Mouse (Mus musculus) lung, embryonic 16.5 days (tissue): Measurements from ENCODE around the gene Mcf2l. TPM values are rescaled to one million over a fixed set of nuclear protein-coding genes. Genes with fewer than 3 reads are reported as not detected.
A peak's percentile ranks its signal among the peaks of the same experiment; 100 is the strongest.

ENCODE experiments used
- ATAC-seq: fragments of 200-750 bp; cut with Nextera tagmentation; 2 replicates; pipeline ENCODE4 v1.8.0; 2017; ENCODE audit warnings: low read depth, mild to moderate bottlenecking, moderate library complexity
- H3K27ac ChIP-seq: fragments of 300-500 bp; sonication (generic); 2 replicates; pipeline ENCODE4 v1.5.1; 2014; ENCODE audit warnings: mild to moderate bottlenecking, control low read depth, low read length
- H3K27me3 ChIP-seq: fragments of 300-500 bp; sonication (generic); 2 replicates; pipeline ENCODE4 v1.6.1; 2014; ENCODE audit warnings: low read depth, low read length, mixed read lengths; ENCODE audit not compliant: control insufficient read depth, insufficient read depth
- H3K36me3 ChIP-seq: fragments of 300-500 bp; sonication (generic); 2 replicates; pipeline ENCODE4 v1.6.1; 2014; ENCODE audit warnings: low read length; ENCODE audit not compliant: control insufficient read depth, insufficient read depth
- H3K4me1 ChIP-seq: fragments of 300-500 bp; sonication (generic); replicated peaks from 2 replicates; pipeline ENCODE4 v1.6.1; 2014; ENCODE audit warnings: low read length, mixed read lengths; ENCODE audit not compliant: control insufficient read depth, insufficient read depth
- H3K4me2 ChIP-seq: fragments of 300-500 bp; sonication (generic); 2 replicates; pipeline ENCODE4 v1.6.1; 2014; ENCODE audit warnings: low read depth, low read length, control low read depth
- H3K4me3 ChIP-seq: fragments of 300-500 bp; sonication (generic); 2 replicates; pipeline ENCODE4 v1.5.1; 2014; ENCODE audit warnings: mild to moderate bottlenecking, low read length, control low read depth
- H3K9ac ChIP-seq: fragments of 300-500 bp; sonication (generic); 2 replicates; pipeline ENCODE4 v1.6.1; 2014; ENCODE audit warnings: low read length, control low read depth
- H3K9me3 ChIP-seq: fragments of 300-500 bp; sonication (generic); 2 replicates; pipeline ENCODE4 v1.6.1; 2016; ENCODE audit warnings: low read length; ENCODE audit not compliant: control insufficient read depth
- WGBS: fragments of 180-500 bp; shearing (Covaris S2); extraction: QIAGEN DNeasy Blood & Tissue Kit; methylation state at CpG from one replicate; pipeline ENCODE4 v1.1.7; 2014; 5-methylcytosine and 5-hydroxymethylcytosine counted together
- polyA plus RNA-seq: library from polyadenylated mRNA; unstranded; fragments of >200 nt; fragmentation: Nextera tagmentation; extraction: Ambion mirVana; gene quantifications from 2 replicates; pipeline ENCODE4 v1.2.1, GENCODE M21; 2015

Gene Mcf2l
- polyA plus RNA-seq, 1 experiment from 2014 or later: 16.1 TPM

DNA sequence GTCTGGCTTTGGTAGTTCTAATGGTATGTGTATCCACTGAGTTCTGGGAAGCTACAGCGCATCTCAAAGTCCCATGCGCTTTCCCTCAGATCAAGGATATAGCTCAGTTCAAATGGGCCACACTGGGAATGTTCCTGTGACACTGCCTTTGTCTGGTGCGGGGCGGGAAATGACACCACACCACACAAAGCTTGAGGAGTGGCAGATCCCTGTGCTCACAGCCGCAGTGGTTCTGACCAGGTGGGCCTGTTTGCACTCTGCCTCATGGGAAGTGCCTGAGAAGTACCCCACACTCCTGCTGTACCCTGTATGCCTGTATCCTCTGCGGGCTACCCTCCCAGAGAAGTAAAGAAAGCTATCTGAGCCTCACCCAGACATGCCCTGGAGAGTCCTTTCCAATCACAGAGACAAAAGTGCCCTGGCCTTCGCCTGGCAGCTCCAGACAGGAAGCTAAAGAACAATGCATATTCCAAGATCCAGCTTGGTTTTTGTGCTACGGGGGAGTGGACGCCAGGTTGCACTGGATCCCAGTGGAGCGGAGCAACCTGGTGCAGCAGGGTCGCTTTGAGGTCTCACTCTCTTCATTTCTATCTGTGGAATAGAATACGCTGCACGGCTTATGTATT is 30.3 kb downstream of the Mcf2l start:
- Histone ChIP-seq H3K27me3 (no peaks in the 10 kb centered on the region), H3K9me3 (no peaks in the 10 kb centered on the region), H3K36me3 (no peaks in the 10 kb centered on the region), H3K4me3 (no peak overlapping the region), H3K4me2 (no peak overlapping the region), H3K27ac (peak overlapping the region; percentile 71), H3K4me1 (no peaks in the 10 kb centered on the region), H3K9ac (no peak overlapping the region)
- ATAC-seq: peak; percentile 35; the same call in 1 of the 2 replicates
- 72% methylated on average over 13 of the region's 13 CpGs for WGBS

DNA sequence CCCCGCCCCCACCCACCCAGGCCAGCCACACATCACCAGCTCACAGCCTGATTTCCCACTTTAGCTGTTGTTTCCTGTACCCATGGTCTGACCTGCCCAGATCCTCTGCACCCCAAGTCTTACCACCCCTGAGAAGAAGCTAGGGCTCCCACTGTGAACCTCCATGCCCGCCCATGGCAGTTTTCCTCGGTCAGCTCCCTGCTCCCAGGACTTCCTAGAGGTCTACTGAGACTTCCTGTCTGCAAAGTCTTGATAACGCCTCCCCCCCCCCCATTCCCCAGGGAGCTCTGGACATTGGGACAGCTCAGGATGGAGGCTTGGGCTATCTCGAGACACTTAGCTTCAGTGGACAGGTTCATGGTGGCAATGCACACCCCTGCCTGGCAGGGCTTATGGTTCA is 31.5 kb downstream of the Mcf2l start:
- Histone ChIP-seq H3K4me1 (no peaks in the 10 kb centered on the region), H3K9ac (no peak overlapping the region), H3K4me2 (no peak overlapping the region), H3K27me3 (no peaks in the 10 kb centered on the region), H3K4me3 (no peak overlapping the region), H3K9me3 (no peaks in the 10 kb centered on the region), H3K36me3 (no peaks in the 10 kb centered on the region), H3K27ac (peak overlapping the region; percentile 62)
- WGBS: 64% methylated on average over 5 of the region's 5 CpGs
- no peak for ATAC-seq

DNA sequence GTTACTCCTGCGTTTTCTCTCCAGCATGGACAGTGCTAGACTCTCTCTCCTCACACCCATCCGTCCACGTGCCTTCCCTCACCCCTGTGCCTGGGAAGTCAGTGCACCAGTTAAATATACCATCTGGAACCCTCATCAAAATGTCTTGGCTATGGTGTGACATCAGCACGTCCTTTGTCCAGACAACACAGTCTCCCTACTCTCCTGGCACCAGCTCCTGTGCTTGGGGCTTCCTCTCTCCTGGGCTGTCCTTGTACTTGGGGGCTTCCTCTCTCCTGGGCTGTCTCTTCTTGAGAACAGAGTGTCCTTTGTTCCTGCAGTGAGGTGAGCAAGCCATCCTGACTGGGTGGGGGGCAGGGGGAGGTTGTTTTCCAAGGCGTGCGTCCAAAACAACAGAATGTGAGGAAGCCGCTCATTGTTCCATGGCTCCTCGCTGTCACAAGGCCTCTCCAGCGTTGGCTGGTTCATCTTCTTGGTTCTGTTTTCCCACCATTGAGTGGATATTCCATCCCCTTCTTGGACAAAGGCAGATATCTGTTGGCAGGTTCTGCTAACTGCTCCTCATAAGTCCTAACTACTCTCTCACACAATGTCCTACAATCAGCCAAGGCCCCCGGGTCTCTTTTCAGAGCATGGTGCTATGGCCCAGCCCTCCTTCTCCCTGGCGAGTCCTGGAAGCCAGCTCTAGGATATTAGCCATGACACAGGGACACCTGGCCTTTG is 32.2 kb downstream of the Mcf2l start:
- no peak overlapping the region for H3K4me3 ChIP-seq
- 71% methylated on average over 11 of the region's 11 CpGs for WGBS
- H3K36me3 ChIP-seq: no peaks in the 10 kb centered on the region
- no peak overlapping the region for H3K4me2 ChIP-seq
- ATAC-seq: peak; percentile 79
- H3K4me1 ChIP-seq: no peaks in the 10 kb centered on the region
- peak overlapping the region; percentile 68 for H3K27ac ChIP-seq
- H3K27me3 ChIP-seq: no peaks in the 10 kb centered on the region
- no peak overlapping the region for H3K9ac ChIP-seq
- no peaks in the 10 kb centered on the region for H3K9me3 ChIP-seq

DNA sequence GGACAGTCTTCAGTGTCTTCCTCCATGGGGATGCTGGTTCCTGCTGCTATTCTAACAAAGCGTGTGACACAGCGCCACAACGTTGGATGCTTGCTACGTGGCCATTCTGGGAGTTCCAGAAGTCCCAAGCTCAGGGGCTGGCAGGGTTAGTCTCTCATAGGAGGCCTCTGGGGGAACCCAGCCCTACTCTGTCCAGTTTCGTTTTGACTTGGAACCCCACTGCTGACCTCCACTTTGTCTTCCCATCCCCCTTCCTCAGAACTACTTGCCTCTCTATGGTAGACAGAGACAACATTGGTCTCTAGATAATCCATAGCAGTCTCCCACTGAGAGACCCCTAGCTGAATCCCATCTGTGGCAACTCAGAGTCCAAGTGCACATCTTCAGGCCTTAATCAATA is 33.0 kb downstream of the Mcf2l start:
- 75% methylated on average over 5 of the region's 5 CpGs for WGBS
- ATAC-seq: no peak
- Histone ChIP-seq H3K36me3 (no peaks in the 10 kb centered on the region), H3K4me1 (no peaks in the 10 kb centered on the region), H3K4me3 (no peak overlapping the region), H3K27me3 (no peaks in the 10 kb centered on the region), H3K4me2 (no peak overlapping the region), H3K27ac (no peak overlapping the region; the same call in 1 of the 2 replicates), H3K9ac (no peak overlapping the region), H3K9me3 (no peaks in the 10 kb centered on the region)

DNA sequence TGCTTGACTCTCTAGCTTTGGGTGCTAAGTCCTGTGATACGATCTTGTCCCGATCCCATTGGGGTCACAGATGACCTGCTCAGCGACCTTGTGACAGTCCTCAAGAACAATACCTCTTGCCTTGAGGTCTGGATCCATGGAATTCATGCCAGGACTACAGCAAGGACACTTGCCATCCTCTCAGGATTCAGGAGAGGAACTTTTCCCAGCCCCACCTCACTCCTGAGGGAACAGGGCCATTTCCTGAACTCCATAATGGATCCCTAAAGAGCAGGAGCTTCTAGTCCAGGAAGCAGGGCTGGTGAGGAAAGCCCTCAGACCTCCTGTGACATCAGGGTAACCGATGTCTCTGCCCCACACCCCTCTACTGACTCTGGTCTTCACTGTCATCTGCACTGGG is 34.1 kb downstream of the Mcf2l start:
- H3K36me3 ChIP-seq: no peaks in the 10 kb centered on the region
- no peaks in the 10 kb centered on the region for H3K4me1 ChIP-seq
- H3K27me3 ChIP-seq: no peaks in the 10 kb centered on the region
- ATAC-seq: no peak
- no peaks in the 10 kb centered on the region for H3K9me3 ChIP-seq
- WGBS: 72% methylated on average over 4 of the region's 4 CpGs
- H3K4me2 ChIP-seq: no peak overlapping the region
- no peak overlapping the region for H3K27ac ChIP-seq
- H3K9ac ChIP-seq: no peak overlapping the region
- no peak overlapping the region for H3K4me3 ChIP-seq

DNA sequence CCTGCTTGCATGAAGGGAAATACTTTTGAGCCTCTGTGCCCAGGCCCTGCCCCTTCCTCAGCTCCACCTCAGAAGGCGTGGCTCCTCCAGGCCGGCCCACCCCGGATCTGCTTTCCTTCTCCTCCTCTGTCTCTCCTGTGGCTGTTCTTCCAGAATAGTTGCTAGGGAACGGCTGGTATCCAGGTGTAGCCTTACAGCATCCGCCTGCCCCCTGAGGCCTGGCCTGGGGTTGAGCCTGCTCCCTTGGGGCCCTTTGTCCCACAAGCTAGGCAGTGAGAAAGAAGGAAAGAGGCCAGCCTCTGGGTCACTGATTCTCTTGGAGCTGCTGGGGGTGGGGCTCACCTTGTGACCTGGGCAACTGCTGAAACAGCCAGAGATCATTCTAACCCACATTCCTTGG is 38.4 kb downstream of the Mcf2l start:
- Histone ChIP-seq H3K27me3 (no peaks in the 10 kb centered on the region), H3K27ac (no peak overlapping the region), H3K4me2 (no peak overlapping the region), H3K9ac (no peak overlapping the region), H3K9me3 (no peaks in the 10 kb centered on the region), H3K4me1 (peaks cover 6% of the 10 kb centered on the region; the same call in 1 of the 2 replicates), H3K4me3 (no peak overlapping the region), H3K36me3 (no peaks in the 10 kb centered on the region)
- ATAC-seq: 0 out of 2 replicates have a peak, but pooled peaks have one; percentile 41
- WGBS: 19% methylated on average over 5 of the region's 5 CpGs

DNA sequence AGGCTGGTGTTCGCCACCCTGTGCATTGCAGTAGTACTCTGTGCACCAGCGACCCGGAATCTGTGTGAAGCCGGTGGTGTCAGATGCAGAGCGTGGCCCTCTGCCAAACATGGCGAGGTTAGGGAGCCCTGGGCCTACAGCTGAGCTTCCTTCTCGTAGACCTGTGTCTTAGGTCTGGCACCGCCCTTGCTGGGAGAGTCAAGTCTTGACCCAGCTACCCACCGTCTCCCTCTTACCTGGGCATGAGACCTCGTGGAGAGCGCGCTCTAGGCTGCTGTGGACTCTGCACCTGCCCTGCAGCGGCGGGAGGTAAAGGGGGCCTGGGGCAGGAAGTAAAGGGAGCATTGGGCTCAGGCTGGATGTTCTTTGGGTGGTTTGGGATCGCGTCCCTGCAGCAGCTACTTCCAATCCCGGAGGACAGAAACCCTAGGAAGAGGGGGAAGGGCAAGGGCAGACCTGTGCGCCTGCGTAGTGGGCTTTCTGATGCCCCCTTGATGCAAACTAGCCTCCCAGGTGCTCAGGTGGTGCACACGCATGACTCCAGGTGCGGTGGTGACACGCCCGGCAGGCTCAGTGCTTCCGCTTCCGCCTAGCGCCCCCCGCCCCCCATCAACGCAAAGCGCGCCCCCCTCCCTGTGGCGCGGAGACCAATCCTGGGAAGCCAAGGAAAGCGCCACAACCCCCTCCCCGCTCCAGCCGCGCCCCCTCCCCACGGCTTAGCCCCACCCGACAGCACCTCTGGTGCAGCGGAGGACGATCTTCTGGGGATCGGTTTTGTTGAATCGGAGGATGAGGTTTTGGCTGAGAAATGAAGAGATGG is 41.8 kb downstream of the Mcf2l start:
- no peaks in the 10 kb centered on the region for H3K9me3 ChIP-seq
- peaks cover 6% of the 10 kb centered on the region; the same call in 1 of the 2 replicates for H3K4me1 ChIP-seq
- H3K27ac ChIP-seq: no peak overlapping the region
- no peaks in the 10 kb centered on the region for H3K36me3 ChIP-seq
- H3K27me3 ChIP-seq: no peaks in the 10 kb centered on the region
- peak overlapping the region; percentile 68 for H3K9ac ChIP-seq
- peak; percentile 59 for ATAC-seq
- WGBS: 9% methylated on average over 42 of the region's 42 CpGs
- H3K4me3 ChIP-seq: peak overlapping the region; percentile 55
- H3K4me2 ChIP-seq: peak overlapping the region; percentile 87

DNA sequence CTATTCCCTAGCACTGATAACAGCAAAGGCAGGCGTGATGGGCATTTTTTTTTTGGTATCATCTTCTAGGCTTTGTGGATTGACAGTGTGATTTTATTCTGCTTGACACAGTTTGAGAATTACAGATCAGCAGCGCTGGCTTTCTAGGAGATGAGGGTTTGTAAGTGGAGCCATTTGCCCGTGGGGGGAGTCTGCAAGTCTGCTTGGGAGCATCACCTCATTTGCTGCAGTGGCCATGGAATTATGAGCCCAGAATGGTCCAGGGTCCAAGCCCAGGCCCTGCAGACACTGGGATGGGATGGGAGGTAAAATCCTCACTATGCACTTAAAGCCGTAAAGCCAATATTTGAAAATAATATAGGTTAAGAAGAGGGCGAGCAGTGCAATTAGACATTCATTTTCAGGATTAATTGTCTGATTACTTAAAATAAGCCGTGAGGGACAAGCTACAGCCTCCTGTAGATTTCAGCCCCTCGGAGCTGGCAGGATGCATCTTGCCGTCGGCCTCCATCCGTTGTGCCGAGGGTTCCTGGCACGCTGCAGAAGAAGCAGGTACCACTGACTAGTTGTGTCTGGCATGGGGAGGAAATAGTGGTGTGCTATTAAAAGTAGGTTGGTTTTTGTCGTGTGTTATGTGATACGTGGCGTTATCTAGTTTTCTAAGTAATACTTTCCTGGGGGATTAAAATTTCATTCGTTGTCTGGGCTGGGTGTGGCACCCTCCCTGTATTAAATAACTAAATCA is 42.7 kb downstream of the Mcf2l start:
- peaks cover 6% of the 10 kb centered on the region; the same call in 1 of the 2 replicates for H3K4me1 ChIP-seq
- peak overlapping the region; percentile 68; the same call in 1 of the 2 replicates for H3K9ac ChIP-seq
- ATAC-seq: no peak
- no peaks in the 10 kb centered on the region for H3K27me3 ChIP-seq
- peak overlapping the region; percentile 55 for H3K4me3 ChIP-seq
- no peaks in the 10 kb centered on the region for H3K9me3 ChIP-seq
- WGBS: 59% methylated on average over 16 of the region's 16 CpGs
- no peaks in the 10 kb centered on the region for H3K36me3 ChIP-seq
- peak overlapping the region; percentile 87 for H3K4me2 ChIP-seq
- H3K27ac ChIP-seq: no peak overlapping the region
